Mouse (Mus musculus) MEL (cell line): ENCODE data around the gene Hsdl1. TPM values are rescaled to one million over a fixed set of nuclear protein-coding genes. Genes with fewer than 3 reads are reported as not detected.

ENCODE experiments used
- DNase-seq: peaks from one replicate; pipeline ENCODE4 v3.0.0; 2011; ENCODE audit warnings: low read depth, low spot score
- H3K27ac ChIP-seq: 2 replicates; pipeline ENCODE4 v1.5.1; 2012; ENCODE audit warnings: low read depth, mild to moderate bottlenecking, control low read depth, low read length, moderate library complexity; ENCODE audit not compliant: control insufficient read depth
- H3K27me3 ChIP-seq, 2 experiments: fragments of 150-350 bp in 1 of 2; sonication (generic) in 1 of 2; 2 replicates each; pipeline ENCODE4 v1.6.1; 2012; ENCODE audit warnings: low read length in 2 of 2, mild to moderate bottlenecking in 2 of 2, improper control_type of control experiment in 1 of 2, moderate library complexity in 1 of 2; ENCODE audit not compliant: insufficient read depth in 2 of 2, control insufficient read depth in 1 of 2
- H3K36me3 ChIP-seq, 2 experiments: 2 replicates each; pipeline ENCODE4 v1.6.1; 2012 to 2014; ENCODE audit warnings: low read length in 2 of 2, improper control_type of control experiment in 1 of 2, inconsistent platforms in 1 of 2, mild to moderate bottlenecking in 1 of 2; ENCODE audit not compliant: insufficient read depth in 2 of 2, control insufficient read depth in 1 of 2
- H3K4me1 ChIP-seq, 2 experiments: fragments of 150-350 bp in 1 of 2; sonication (generic) in 1 of 2; 2 replicates each; pipeline ENCODE4 v1.6.1; 2012; ENCODE audit warnings: low read length in 2 of 2, improper control_type of control experiment in 1 of 2, mild to moderate bottlenecking in 1 of 2; ENCODE audit not compliant: insufficient read depth in 2 of 2, control insufficient read depth in 1 of 2
- H3K4me3 ChIP-seq, 2 experiments: fragments of 150-350 bp in 1 of 2; sonication (generic) in 1 of 2; 2 replicates each; pipeline ENCODE4 v1.5.1; 2012; ENCODE audit warnings: low read depth in 2 of 2, low read length in 2 of 2, mild to moderate bottlenecking in 2 of 2, moderate library complexity in 2 of 2, control low read depth in 1 of 2, improper control_type of control experiment in 1 of 2; ENCODE audit not compliant: control insufficient read depth in 1 of 2, insufficient read depth in 1 of 2
- H3K79me2 ChIP-seq: 2 replicates; pipeline ENCODE4 v1.6.1; 2012; ENCODE audit warnings: mild to moderate bottlenecking, low read length, moderate library complexity; ENCODE audit not compliant: control insufficient read depth, poor library complexity, insufficient read depth
- H3K9ac ChIP-seq: 2 replicates; pipeline ENCODE4 v1.6.1; 2012; ENCODE audit warnings: low read depth, mild to moderate bottlenecking, control low read depth, low read length, moderate library complexity; ENCODE audit not compliant: control insufficient read depth, poor library complexity, severe bottlenecking
- H3K9me3 ChIP-seq: fragments of 150-350 bp; sonication (generic); replicated peaks from 2 replicates; pipeline ENCODE4 v1.6.1; 2012; ENCODE audit warnings: mild to moderate bottlenecking, low read length, improper control_type of control experiment, moderate library complexity; ENCODE audit not compliant: insufficient read depth
- BHLHE40 ChIP-seq: IDR thresholded peaks from 2 replicates; pipeline ENCODE4 v1.6.1; 2012; ENCODE audit warnings: low read depth, mild to moderate bottlenecking, inconsistent platforms, low read length, improper control_type of control experiment, borderline replicate concordance
- CHD1 ChIP-seq: IDR thresholded peaks from 2 replicates; pipeline ENCODE4 v1.6.1; 2012; ENCODE audit warnings: low read depth, mild to moderate bottlenecking, inconsistent platforms, low read length, improper control_type of control experiment
- E2F4 ChIP-seq: IDR thresholded peaks from 2 replicates; pipeline ENCODE4 v1.6.1; 2011; ENCODE audit warnings: low read depth, low read length, improper control_type of control experiment, borderline replicate concordance
- GATA1 ChIP-seq: IDR thresholded peaks from 2 replicates; pipeline ENCODE4 v1.6.1; 2011; ENCODE audit warnings: low read depth, low read length, improper control_type of control experiment
- KAT2A ChIP-seq: conservative IDR thresholded peaks from 2 replicates; pipeline ENCODE4 v1.6.1; 2012; ENCODE audit warnings: low read depth, low read length, improper control_type of control experiment, inconsistent platforms
- MYB ChIP-seq: IDR thresholded peaks from 2 replicates; pipeline ENCODE4 v1.6.1; 2011; ENCODE audit warnings: mild to moderate bottlenecking, low read depth, low read length, improper control_type of control experiment
- NRF1 ChIP-seq: IDR thresholded peaks from 2 replicates; pipeline ENCODE4 v1.6.1; 2014; ENCODE audit warnings: low read depth, mild to moderate bottlenecking, inconsistent platforms, low read length, improper control_type of control experiment, moderate library complexity; ENCODE audit not compliant: poor library complexity, insufficient read depth, severe bottlenecking
- SMC3 ChIP-seq: IDR thresholded peaks from 2 replicates; pipeline ENCODE4 v1.6.1; 2011; ENCODE audit warnings: low read depth, low read length, improper control_type of control experiment
- TCF12 ChIP-seq: IDR thresholded peaks from 2 replicates; pipeline ENCODE4 v1.6.1; 2014; ENCODE audit warnings: low read depth, mild to moderate bottlenecking, inconsistent platforms, low read length, improper control_type of control experiment, moderate library complexity
- UBTF ChIP-seq: IDR thresholded peaks from 2 replicates; pipeline ENCODE4 v1.6.1; 2012; ENCODE audit warnings: low read depth, mild to moderate bottlenecking, inconsistent platforms, low read length, improper control_type of control experiment, moderate library complexity, borderline replicate concordance; ENCODE audit not compliant: insufficient read depth
- USF2 ChIP-seq, 2 experiments: IDR thresholded peaks; 2 replicates each; pipeline ENCODE4 v1.6.1; 2011 to 2012; ENCODE audit warnings: improper control_type of control experiment in 2 of 2, low read length in 2 of 2, borderline replicate concordance in 1 of 2, inconsistent platforms in 1 of 2, low read depth in 1 of 2, mild to moderate bottlenecking in 1 of 2; ENCODE audit not compliant: insufficient read depth in 1 of 2
- ZC3H11A ChIP-seq: IDR thresholded peaks from 2 replicates; pipeline ENCODE4 v1.6.1; 2012; ENCODE audit warnings: low read depth, mild to moderate bottlenecking, inconsistent platforms, low read length, improper control_type of control experiment
- ZKSCAN1 ChIP-seq: IDR thresholded peaks from 2 replicates; pipeline ENCODE4 v1.6.1; 2012; ENCODE audit warnings: low read depth, mild to moderate bottlenecking, inconsistent platforms, low read length, improper control_type of control experiment, moderate library complexity
- ZMIZ1 ChIP-seq: IDR thresholded peaks from 2 replicates; pipeline ENCODE4 v1.6.1; 2012; ENCODE audit warnings: low read depth, mild to moderate bottlenecking, inconsistent platforms, low read length, improper control_type of control experiment, moderate library complexity
- ZNF384 ChIP-seq: IDR thresholded peaks from 2 replicates; pipeline ENCODE4 v1.6.1; 2012; ENCODE audit warnings: low read depth, mild to moderate bottlenecking, inconsistent platforms, low read length, improper control_type of control experiment
- polyA plus RNA-seq, 2 experiments: library from polyadenylated mRNA; stranded (reverse) in 1 of 2; unstranded in 1 of 2; fragments of >175 nt in 1 of 2; fragments of >200 nt in 1 of 2; gene quantifications; 2 replicates each; pipeline versions ENCODE4 v1.2.1 to v1.2.4; 2012; ENCODE audit warnings: low replicate concordance in 2 of 2, low read depth in 1 of 2; ENCODE audit not compliant: insufficient read length in 2 of 2, insufficient read depth in 1 of 2, missing spikeins in 1 of 2
- total RNA-seq: library from RNA; depleted of rRNA; stranded (reverse); fragments of 300-350 nt; gene quantifications from 2 replicates; pipeline ENCODE4 v1.2.3, GENCODE M21; 2012

Hsdl1 gene
- total and polyA plus RNA-seq, 3 experiments: 29.4 to 46.3 (median 37.1) TPM

GRCm38 (mm10) chr8:119623744-119624143, 48.8 kb upstream of the Hsdl1 start:
- Histone ChIP-seq H3K27ac (no peak overlapping the region), H3K36me3 (no peaks in the 10 kb centered on the region), H3K79me2 (no peaks in the 10 kb centered on the region), H3K9me3 (no peaks in the 10 kb centered on the region), H3K4me1 (no peaks in the 10 kb centered on the region; a peak in 1 of 4 replicates)
- DNase-seq: no peak
- TF ChIP-seq ZKSCAN1 (no peak), UBTF (no peak), E2F4 (no peak), MYB (no peak), NRF1 (no peak), BHLHE40 (no peak), TCF12 (no peak), ZC3H11A (no peak), USF2 (IDR thresholded peaks at IDR 0.05; ENCODE audit: borderline replicate concordance in 1 of 2, insufficient read depth in 1 of 2, low read depth in 1 of 2, low read length in 2 of 2) (no peak), ZNF384 (no peak)
- TF ChIP-seq, all 39 proteins: peak for 0
- H3K9ac ChIP-seq: no peak overlapping the region
- H3K27me3 ChIP-seq: peaks cover 0 to 2% of the 10 kb centered on the region in 2 experiments; a peak in 2 of 4 replicates
- H3K4me3 ChIP-seq: no peak overlapping the region

DNA sequence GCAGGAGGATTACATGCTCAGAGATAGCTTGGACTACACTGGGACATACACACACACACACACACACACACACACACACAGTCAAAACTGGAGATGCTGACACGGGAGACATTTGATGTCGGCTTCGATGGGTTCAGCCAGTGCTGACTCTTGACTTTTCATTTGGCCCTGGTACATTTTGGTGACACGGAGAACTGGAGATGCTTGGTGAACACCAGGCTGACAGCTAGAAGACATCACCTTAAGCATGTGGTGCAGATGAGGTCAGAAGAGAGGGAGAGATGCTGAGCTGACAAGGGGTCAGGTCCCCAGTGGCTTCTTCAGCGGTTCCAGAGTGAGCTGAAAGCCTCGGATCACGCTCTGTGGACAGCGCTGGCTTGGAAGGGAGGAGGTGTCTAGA, 48.1 kb upstream of the Hsdl1 start:
- Histone ChIP-seq H3K27me3 (peaks cover 0 to 2% of the 10 kb centered on the region in 2 experiments; a peak in 2 of 4 replicates), H3K9me3 (no peaks in the 10 kb centered on the region)
- TF ChIP-seq ZMIZ1: no peak
- TF ChIP-seq MYB: no peak
- TF ChIP-seq CHD1: no peak
- no peak for TF ChIP-seq NRF1
- no peak for TF ChIP-seq SMC3
- no peak for TF ChIP-seq GATA1

DNA sequence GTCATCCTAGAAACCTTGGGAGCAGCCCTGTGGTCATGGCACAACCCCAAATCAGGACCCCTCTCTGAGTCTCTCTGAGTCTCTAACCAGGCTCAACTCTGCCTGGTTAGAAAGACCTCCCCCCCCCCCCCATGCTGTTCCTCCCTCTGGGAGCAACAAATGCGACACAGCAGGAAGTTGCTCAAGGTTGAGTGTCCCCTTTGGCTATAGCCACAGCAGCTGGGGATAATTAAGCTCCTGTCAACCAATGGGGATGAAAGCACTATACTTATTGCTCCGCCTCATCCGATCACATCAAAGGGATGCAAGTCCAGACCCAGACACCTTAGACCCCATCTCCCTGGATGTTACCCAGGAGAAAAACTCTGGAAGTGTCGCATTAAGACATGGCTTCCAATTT, 47.6 kb upstream of the Hsdl1 start:
- no peak for TF ChIP-seq KAT2A
- Histone ChIP-seq H3K4me3 (no peak overlapping the region), H3K27ac (no peak overlapping the region), H3K4me1 (no peaks in the 10 kb centered on the region; a peak in 1 of 4 replicates), H3K79me2 (no peaks in the 10 kb centered on the region), H3K9me3 (no peaks in the 10 kb centered on the region), H3K27me3 (peaks cover 0 to 2% of the 10 kb centered on the region in 2 experiments; a peak in 2 of 4 replicates), H3K9ac (no peak overlapping the region), H3K36me3 (no peaks in the 10 kb centered on the region)
- DNase-seq: no peak

More for the DNA sequence above, 48.1 kb upstream of the Hsdl1 start:
- H3K4me1 ChIP-seq: no peaks in the 10 kb centered on the region; a peak in 1 of 4 replicates
- H3K79me2 ChIP-seq: no peaks in the 10 kb centered on the region
- no peak overlapping the region for H3K27ac ChIP-seq
- no peak overlapping the region for H3K4me3 ChIP-seq
- H3K9ac ChIP-seq: no peak overlapping the region
- no peaks in the 10 kb centered on the region for H3K36me3 ChIP-seq
- DNase-seq: no peak
